Mouse (Mus musculus) embryonic facial prominence, embryonic 13.5 days (tissue): ENCODE data around the gene Itga2b. TPM values are rescaled to one million over a fixed set of nuclear protein-coding genes. Genes with fewer than 3 reads are reported as not detected.
"Not testable (repeated sequence)": the region's sequence is repeated elsewhere in the genome, so short reads cannot be mapped to it uniquely, and the experiment has no call there.

Source experiments
- ATAC-seq: fragments of 200-750 bp; cut with Nextera tagmentation; 2 replicates; pipeline ENCODE4 v1.8.0; 2017; ENCODE audit warnings: low read depth; ENCODE audit not compliant: insufficient number of reproducible peaks, insufficient read depth, low FRiP score, low TSS enrichment
- H3K27ac ChIP-seq: fragments of 300-500 bp; sonication (generic); 2 replicates; pipeline ENCODE4 v1.5.1; 2015; ENCODE audit warnings: moderate library complexity, mild to moderate bottlenecking, inconsistent platforms
- H3K27me3 ChIP-seq: fragments of 300-500 bp; sonication (generic); 2 replicates; pipeline ENCODE4 v1.6.1; 2015; ENCODE audit warnings: mild to moderate bottlenecking, inconsistent platforms
- H3K36me3 ChIP-seq: fragments of 300-500 bp; sonication (generic); 2 replicates; pipeline ENCODE4 v1.6.1; 2015; ENCODE audit warnings: mild to moderate bottlenecking, inconsistent platforms
- H3K4me1 ChIP-seq: fragments of 300-500 bp; sonication (generic); 2 replicates; pipeline ENCODE4 v1.6.1; 2015; ENCODE audit warnings: inconsistent platforms
- H3K4me2 ChIP-seq: fragments of 300-500 bp; sonication (generic); 2 replicates; pipeline ENCODE4 v1.6.1; 2015; ENCODE audit warnings: moderate library complexity, mild to moderate bottlenecking, inconsistent platforms
- H3K4me3 ChIP-seq: fragments of 300-500 bp; sonication (generic); 2 replicates; pipeline ENCODE4 v1.5.1; 2015; ENCODE audit warnings: mild to moderate bottlenecking, inconsistent platforms
- H3K9ac ChIP-seq: fragments of 300-500 bp; sonication (generic); 2 replicates; pipeline ENCODE4 v1.6.1; 2015; ENCODE audit warnings: mild to moderate bottlenecking, inconsistent platforms
- H3K9me3 ChIP-seq: fragments of 300-500 bp; sonication (generic); 2 replicates; pipeline ENCODE4 v1.6.1; 2016; ENCODE audit warnings: inconsistent platforms
- WGBS: fragments of 180-500 bp; shearing (Covaris S2); methylation state at CpG from one replicate; pipeline ENCODE4 v1.1.7; 2015; ENCODE audit warnings: mixed read lengths; 5-methylcytosine and 5-hydroxymethylcytosine counted together
- polyA plus RNA-seq: library from polyadenylated mRNA; unstranded; fragments of >200 nt; fragmentation: Nextera tagmentation; extraction: Ambion mirVana; gene quantifications from 2 replicates; pipeline ENCODE4 v1.2.1, GENCODE M21; 2015

The Itga2b gene
- polyA plus RNA-seq, 1 experiment from 2014 or later = 6.7 TPM

DNA sequence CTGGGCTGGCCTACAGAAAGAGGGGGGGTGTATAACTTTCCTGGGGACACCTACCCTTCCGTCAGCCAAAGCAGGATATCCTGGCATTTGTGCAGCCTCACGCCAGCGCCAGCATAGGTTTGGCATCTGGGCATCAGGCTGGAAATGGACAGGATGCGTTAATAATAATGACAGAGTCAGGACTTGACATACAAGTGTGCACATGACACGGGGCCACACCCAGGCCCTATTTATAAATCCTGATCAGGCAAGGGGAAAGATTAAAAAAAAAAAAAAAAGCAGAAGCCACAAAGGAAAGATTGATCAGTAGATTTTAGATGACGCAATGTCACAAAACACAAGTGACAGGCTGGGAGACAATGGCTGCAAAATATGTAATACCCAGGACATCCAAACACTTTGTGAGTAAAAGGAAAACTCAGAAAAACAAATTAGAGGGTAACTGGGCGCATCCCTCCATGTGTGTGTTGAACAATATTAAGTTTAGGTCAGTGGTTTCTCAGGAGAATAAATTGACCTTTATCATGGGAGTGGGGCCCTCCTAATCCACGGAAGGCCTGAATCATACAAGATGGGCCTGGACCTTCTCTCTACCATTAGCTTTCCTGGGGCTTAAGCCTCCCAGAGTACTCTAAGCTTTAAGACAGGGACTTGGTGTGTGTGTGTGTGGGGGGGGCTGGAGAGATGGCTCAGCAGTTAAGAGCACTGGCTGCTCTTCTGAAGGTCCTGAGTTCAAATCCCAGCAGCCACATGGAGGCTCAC is 44.2 kb downstream of the Itga2b start:
- H3K4me2 ChIP-seq = no peak overlapping the region
- no peak overlapping the region for H3K27ac ChIP-seq
- peaks cover 8% of the 10 kb centered on the region for H3K4me1 ChIP-seq
- H3K9me3 ChIP-seq = no peaks in the 10 kb centered on the region
- no peak for ATAC-seq
- no peak overlapping the region for H3K4me3 ChIP-seq
- H3K27me3 ChIP-seq = no peaks in the 10 kb centered on the region
- 77% methylated on average over 8 of the region's 8 CpGs for WGBS
- H3K36me3 ChIP-seq = no peaks in the 10 kb centered on the region
- no peak overlapping the region for H3K9ac ChIP-seq

DNA sequence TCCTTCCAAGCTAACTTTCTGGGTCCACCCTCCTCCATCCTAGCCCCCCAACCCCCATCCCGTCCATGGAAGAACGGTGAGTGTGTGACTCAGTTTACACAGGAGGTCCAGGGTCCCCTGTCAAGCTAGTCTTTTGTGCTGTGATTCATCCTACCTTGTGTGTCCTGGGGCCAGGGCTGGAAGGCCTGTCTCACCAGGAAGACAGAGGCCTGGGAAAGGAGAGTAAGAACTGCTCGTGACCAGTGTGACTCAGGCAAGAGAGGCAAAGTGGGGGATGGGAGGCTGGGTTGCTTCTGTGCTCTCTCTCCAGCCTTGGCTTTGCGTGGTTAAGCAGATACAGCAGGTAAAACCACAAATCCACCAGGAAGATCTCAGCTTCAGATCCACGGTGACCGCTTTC is 45.3 kb downstream of the Itga2b start:
- ATAC-seq = no peak
- Histone ChIP-seq H3K9me3 (no peaks in the 10 kb centered on the region), H3K4me2 (no peak overlapping the region), H3K4me1 (peaks cover 5% of the 10 kb centered on the region), H3K27ac (no peak overlapping the region), H3K27me3 (no peaks in the 10 kb centered on the region), H3K36me3 (no peaks in the 10 kb centered on the region), H3K9ac (no peak overlapping the region), H3K4me3 (no peak overlapping the region)
- 69% methylated on average over 6 of the region's 6 CpGs for WGBS

DNA sequence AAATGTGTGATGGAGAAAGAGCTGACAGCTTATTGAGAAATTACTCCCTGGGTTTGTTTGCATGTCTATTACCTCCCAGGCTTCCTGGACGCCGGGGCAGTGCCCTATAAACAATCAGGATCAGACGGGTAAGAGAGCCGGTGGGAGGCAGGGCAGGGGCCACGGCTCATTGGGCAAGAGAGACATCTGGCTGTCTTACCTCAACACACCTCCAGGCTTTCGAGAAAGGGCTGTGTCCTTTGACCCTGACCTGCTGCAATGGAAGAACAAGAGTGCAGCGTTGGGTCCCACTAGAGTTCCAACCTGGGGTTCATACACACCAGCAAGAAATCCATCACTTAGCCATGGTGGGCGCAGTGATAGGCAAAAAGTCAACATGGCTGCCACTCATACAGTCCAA is 48.4 kb downstream of the Itga2b start:
- Histone ChIP-seq H3K36me3 (no peaks in the 10 kb centered on the region), H3K27ac (no peak overlapping the region), H3K4me2 (no peak overlapping the region), H3K9me3 (no peaks in the 10 kb centered on the region), H3K4me1 (no peaks in the 10 kb centered on the region), H3K9ac (no peak overlapping the region), H3K4me3 (no peak overlapping the region), H3K27me3 (no peaks in the 10 kb centered on the region)
- 65% methylated on average over 8 of the region's 8 CpGs for WGBS
- ATAC-seq = no peak

DNA sequence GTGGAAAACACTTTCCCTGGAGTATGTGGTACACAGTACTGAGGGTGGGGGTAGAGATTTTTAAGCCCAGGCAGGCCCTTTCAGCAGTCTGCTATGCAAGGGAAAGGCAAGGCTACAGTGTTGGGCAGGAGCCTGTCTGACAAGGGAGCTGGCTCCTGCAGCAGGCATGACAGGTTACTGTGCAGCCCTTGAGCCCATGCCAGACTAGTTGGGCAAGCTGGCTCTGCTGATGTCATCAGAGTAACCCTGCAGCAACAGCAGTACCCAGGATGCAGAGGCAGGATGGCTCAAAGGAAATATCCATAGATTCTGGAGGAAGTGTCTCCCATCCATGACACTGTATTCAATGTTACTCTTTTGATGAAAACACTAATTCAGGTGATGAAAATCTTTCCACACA is 51.0 kb downstream of the Itga2b start:
- Histone ChIP-seq H3K9ac (no peak overlapping the region), H3K9me3 (no peaks in the 10 kb centered on the region), H3K27ac (no peak overlapping the region), H3K4me1 (no peaks in the 10 kb centered on the region), H3K4me3 (no peak overlapping the region), H3K27me3 (no peaks in the 10 kb centered on the region), H3K36me3 (no peaks in the 10 kb centered on the region), H3K4me2 (no peak overlapping the region)
- ATAC-seq = no peak

DNA sequence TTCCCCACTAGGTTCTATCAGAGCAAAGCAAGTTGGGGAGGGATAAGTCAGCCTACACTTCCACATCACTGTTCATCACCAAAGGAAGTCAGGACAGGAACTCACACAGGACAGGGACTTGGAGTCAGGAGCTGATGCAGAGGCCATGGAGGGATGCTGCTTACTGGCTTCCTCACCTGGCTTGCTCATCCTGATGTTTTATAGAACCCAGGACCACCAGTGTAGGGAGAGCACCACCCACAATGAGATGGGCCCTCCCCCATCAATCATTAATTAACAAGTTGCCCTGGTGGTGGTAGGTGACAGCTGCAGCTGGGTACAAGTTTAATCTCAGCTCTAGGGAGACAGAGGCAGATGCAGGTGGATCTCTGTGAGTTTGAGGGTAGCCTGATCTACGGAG is 52.8 kb downstream of the Itga2b start:
- 79% methylated on average over 1 of the region's 1 CpGs for whole genome bisulfite sequencing
- H3K9ac ChIP-seq = no peak overlapping the region
- H3K36me3 ChIP-seq = no peaks in the 10 kb centered on the region
- no peaks in the 10 kb centered on the region for H3K27me3 ChIP-seq
- H3K27ac ChIP-seq = no peak overlapping the region
- H3K9me3 ChIP-seq = no peaks in the 10 kb centered on the region
- no peak overlapping the region for H3K4me3 ChIP-seq
- H3K4me1 ChIP-seq = no peaks in the 10 kb centered on the region
- no peak overlapping the region for H3K4me2 ChIP-seq
- ATAC-seq = no peak

DNA sequence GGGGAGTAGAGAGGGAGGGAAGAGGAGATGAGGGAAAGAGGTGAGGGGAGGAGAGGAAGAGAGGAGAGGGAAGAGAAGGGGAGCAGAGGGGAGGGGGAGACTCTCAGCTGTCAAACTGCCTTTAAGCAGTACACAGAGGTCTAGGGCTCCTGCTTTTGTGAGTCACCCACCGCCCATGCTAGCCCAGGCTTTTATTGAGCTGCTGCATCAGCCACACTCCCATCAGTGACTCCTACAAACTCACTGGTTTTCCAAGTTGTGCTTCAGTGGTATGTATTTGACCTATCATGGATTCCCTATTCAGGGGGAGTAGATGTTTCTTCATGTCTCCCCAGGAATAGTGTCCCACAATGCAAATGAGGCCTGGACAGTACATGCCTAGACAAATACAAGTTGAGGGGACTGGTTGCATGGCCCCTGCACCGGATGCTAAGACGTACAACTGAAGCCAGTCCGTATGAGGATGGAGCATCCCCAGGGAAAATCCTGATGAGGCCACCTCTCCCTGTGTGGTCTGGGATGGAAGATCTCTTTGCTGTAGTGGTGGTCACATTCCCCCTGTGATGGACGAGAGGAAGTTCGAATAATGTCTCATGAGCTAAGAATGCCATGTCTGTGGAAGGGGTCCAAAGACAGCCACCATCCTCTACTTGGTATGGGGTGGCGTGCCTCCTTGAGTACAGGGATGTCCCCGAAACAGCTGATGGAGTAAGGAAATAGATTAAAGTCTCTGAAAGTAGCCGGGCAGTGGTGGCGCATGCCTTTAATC is 54.7 kb downstream of the Itga2b start:
- no peak overlapping the region for H3K4me2 ChIP-seq
- H3K9me3 ChIP-seq = no peaks in the 10 kb centered on the region
- no peaks in the 10 kb centered on the region for H3K36me3 ChIP-seq
- no peak overlapping the region for H3K9ac ChIP-seq
- no peak for ATAC-seq
- H3K27me3 ChIP-seq = no peaks in the 10 kb centered on the region
- 0 out of 2 replicates have a peak, but pooled peaks cover 8% of the 10 kb centered on the region for H3K4me1 ChIP-seq
- H3K4me3 ChIP-seq = no peak overlapping the region
- H3K27ac ChIP-seq = no peak overlapping the region
- WGBS = 72% methylated on average over 10 of the region's 10 CpGs

DNA sequence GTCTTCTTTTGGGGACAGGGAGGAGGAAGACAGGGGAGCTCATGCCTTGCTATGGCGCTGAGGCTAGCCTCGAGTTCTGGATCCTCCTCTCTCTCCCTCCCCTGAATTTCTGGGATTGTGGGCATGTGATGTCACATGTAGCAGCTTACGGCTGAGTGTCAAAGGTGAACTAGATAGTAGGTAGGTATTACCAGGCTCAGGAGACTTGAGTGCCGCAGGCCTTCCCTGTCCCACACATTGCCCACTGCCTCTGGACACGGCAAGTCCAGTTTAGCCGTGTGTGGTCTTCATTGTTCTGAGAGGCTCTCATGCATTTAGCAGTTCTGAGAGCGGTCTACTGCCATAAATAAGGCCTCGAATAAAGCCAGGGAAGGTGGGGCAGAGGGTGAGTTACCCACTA is 56.9 kb downstream of the Itga2b start:
- Histone ChIP-seq H3K36me3 (no peaks in the 10 kb centered on the region), H3K4me1 (0 out of 2 replicates have a peak, but pooled peaks cover 8% of the 10 kb centered on the region), H3K4me3 (no peak overlapping the region), H3K27ac (no peak overlapping the region), H3K27me3 (no peaks in the 10 kb centered on the region), H3K9ac (no peak overlapping the region), H3K4me2 (no peak overlapping the region), H3K9me3 (no peaks in the 10 kb centered on the region)
- WGBS = 77% methylated on average over 8 of the region's 8 CpGs
- ATAC-seq = no peak

DNA sequence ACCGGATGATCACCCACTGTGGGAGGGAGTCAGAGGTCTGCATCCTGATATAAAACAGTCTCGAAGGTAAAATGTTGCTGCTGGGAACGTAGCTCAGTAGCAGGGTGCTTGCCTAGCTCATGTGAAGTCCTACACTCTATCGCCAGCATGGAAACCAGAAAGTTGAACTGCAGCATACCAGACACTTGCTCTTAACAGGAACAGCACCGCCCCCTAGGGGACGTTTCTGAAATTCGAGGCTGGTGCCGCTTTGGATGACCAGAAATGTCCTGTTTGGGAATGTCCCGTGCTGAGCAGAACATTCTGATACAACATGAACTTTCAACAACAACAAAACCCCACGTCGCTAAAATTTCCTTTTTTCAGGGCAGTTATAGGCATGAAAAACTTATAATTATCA is 58.2 kb downstream of the Itga2b start:
- no peak overlapping the region for H3K27ac ChIP-seq
- H3K4me1 ChIP-seq = peaks cover 9% of the 10 kb centered on the region; the same call in 1 of the 2 replicates
- 8% methylated on average over 11 of the region's 11 CpGs for WGBS
- H3K36me3 ChIP-seq = no peaks in the 10 kb centered on the region
- no peaks in the 10 kb centered on the region for H3K27me3 ChIP-seq
- H3K9me3 ChIP-seq = no peaks in the 10 kb centered on the region
- H3K9ac ChIP-seq = no peak overlapping the region
- H3K4me2 ChIP-seq = no peak overlapping the region
- H3K4me3 ChIP-seq = no peak overlapping the region
- ATAC-seq = no peak

DNA sequence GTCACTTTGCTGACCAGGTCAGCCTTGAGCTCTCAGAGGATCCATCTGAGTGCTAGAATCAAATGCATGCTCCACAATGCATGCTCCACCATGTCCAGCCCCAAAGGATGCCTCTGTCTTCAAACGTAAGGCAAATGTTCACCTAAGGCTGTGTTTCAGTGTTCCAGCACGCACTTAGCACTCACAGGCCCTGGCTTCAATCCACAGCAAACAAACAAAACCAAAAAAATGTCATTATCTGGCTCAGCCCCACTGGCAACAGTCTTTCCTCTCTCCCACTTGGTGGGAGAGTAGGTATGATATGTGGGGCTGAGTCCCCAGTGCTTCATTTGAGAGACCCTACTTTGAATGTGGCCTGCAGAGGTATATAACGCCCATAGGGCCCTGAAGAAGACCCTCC is 58.9 kb downstream of the Itga2b start:
- Histone ChIP-seq H3K4me3 (no peak overlapping the region), H3K27ac (no peak overlapping the region), H3K9ac (no peak overlapping the region), H3K9me3 (no peaks in the 10 kb centered on the region), H3K27me3 (no peaks in the 10 kb centered on the region), H3K4me2 (no peak overlapping the region), H3K36me3 (no peaks in the 10 kb centered on the region), H3K4me1 (peaks cover 15% of the 10 kb centered on the region)
- 72% methylated on average over 3 of the region's 3 CpGs for WGBS
- no peak for ATAC-seq

DNA sequence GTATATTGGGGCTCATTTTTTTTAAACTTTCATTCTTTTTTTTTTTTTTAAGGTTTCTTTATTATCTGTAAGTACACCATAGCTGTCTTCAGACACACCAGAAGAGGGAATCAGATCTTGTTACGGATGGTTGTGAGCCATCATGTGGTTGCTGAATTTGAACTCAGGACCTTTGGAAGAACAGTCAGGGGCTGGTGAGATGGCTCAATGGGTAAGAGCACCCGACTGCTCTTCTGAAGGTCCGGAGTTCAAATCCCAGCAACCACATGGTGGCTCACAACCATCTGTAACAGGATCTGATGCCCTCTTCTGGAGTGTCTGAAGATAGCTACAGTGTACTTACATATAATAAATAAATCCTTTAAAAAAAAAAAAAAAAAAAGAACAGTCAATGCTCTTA is 59.6 kb downstream of the Itga2b start:
- not testable (repeated sequence) for ATAC-seq, H3K36me3 ChIP-seq, H3K4me3 ChIP-seq, H3K27me3 ChIP-seq, H3K9me3 ChIP-seq, H3K4me2 ChIP-seq, H3K27ac ChIP-seq, H3K9ac ChIP-seq
- peaks cover 22% of the 10 kb centered on the region for H3K4me1 ChIP-seq
- 89% methylated on average over 3 of the region's 3 CpGs for WGBS

DNA sequence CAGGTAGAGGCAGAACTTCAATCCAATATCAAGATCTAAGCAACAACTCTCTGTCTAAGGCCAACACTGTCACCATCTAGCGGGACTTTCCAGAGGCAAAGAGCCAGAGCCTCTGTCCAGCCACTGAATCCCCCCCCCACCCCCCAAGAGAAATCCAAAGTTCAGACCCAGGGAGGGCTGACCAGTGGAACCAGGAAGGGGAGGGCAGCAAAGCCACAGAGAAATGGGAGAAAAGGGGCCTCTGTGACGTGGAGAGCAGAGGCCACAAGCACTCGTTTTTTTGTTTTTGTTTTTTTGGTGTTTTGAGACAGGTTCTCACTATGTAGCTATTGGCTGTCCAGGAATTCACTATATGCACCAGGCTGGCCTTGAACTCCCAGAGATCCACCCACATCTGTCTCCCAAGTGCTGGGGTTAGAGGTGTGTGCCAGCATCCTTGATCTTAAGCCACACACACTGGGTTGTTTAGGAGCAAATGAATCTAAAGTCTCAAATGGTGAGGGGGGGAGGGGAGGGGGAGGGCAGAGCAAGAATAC is 60.1 kb downstream of the Itga2b start:
- Histone ChIP-seq H3K9ac (0 out of 2 replicates have a peak overlapping the region, but pooled peaks have one; percentile 17), H3K27me3 (no peaks in the 10 kb centered on the region), H3K4me3 (no peak overlapping the region), H3K4me2 (no peak overlapping the region), H3K4me1 (peaks cover 27% of the 10 kb centered on the region), H3K9me3 (no peaks in the 10 kb centered on the region), H3K27ac (no peak overlapping the region), H3K36me3 (peaks cover 3% of the 10 kb centered on the region)
- no peak for ATAC-seq
- 77% methylated on average over 3 of the region's 3 CpGs for WGBS
